Mouse (Mus musculus): ENCODE results near the gene Prmt7. TPM values are rescaled to one million over a fixed set of nuclear protein-coding genes. Genes with fewer than 3 reads are reported as not detected.

Gene Prmt7
- polyA plus RNA-seq, 1 experiment from 2014 or later = 71.1 TPM

DNA sequence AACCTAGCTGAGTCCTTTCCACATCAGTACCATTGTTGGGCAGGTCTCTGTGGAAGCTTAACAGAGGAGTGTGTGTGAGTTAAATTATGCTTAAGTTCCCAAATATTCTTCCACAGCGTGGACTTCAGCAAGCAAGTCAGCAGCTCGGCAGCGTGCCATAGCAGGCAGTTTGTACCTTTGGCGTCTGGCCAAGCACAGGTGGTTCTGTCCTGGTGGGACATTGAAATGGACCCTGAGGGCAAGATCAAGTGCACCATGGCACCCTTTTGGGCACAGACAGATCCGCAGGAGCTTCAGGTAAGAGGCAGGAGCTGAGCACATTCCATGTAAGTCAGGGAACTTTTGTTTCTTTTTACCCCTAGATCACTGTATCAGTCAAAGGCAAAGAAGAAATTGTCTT is 26.4 kb downstream of the Prmt7 start:
- no peak overlapping the region for H3K27ac ChIP-seq (ENCODE audit: low read depth, low read length)
- no peak for DNase-seq (ENCODE audit: low spot score)
- H3K36me3 ChIP-seq (ENCODE audit: control insufficient read depth, insufficient read depth, low read length) = peaks cover 2% of the 10 kb centered on the region
- no peak overlapping the region for H3K4me2 ChIP-seq (ENCODE audit: low read depth)
- no peak overlapping the region for H3K4me3 ChIP-seq (ENCODE audit: low read depth, low read length)
- 94% methylated on average over 5 of the region's 5 CpGs for WGBS
- H3K4me1 ChIP-seq (ENCODE audit: control insufficient read depth, insufficient read depth, low read length) = no peaks in the 10 kb centered on the region
- no peaks in the 10 kb centered on the region for H3K27me3 ChIP-seq (ENCODE audit: control insufficient read depth, insufficient read depth, low read length)
- H3K9ac ChIP-seq (ENCODE audit: low read length) = no peak overlapping the region
- ATAC-seq (ENCODE audit: insufficient read depth, low FRiP score, low TSS enrichment) = no peak
- H3K9me3 ChIP-seq (ENCODE audit: control insufficient read depth, low read length) = no peaks in the 10 kb centered on the region

DNA sequence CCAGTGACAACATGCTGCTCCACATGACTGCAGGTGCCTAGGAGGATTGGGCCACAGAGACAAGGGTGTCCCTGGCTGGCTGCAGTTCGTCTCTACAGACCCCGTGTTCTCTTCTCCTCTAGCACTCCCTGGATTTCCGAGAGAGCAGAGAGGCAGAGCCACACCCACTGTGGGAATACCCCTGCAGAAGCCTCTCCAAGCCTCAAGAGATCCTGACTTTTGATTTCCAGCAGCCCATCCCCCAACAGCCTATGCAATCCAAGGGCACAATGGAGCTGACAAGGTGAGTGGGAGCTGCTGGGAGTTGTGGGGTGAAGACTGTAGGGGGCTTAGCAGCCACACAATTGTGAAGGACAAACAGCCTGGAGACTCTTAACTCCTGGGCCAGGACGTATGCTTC is 39.5 kb downstream of the Prmt7 start:
- no peak overlapping the region for H3K4me3 ChIP-seq (ENCODE audit: low read depth, low read length)
- no peak overlapping the region for H3K9ac ChIP-seq (ENCODE audit: low read length)
- ATAC-seq (ENCODE audit: insufficient read depth, low FRiP score, low TSS enrichment) (no peak), DNase-seq (ENCODE audit: low spot score) (no peak)
- H3K27ac ChIP-seq (ENCODE audit: low read depth, low read length) = no peak overlapping the region
- peaks cover 16% of the 10 kb centered on the region for H3K36me3 ChIP-seq (ENCODE audit: control insufficient read depth, insufficient read depth, low read length)
- no peaks in the 10 kb centered on the region for H3K4me1 ChIP-seq (ENCODE audit: control insufficient read depth, insufficient read depth, low read length)
- H3K9me3 ChIP-seq (ENCODE audit: control insufficient read depth, low read length) = no peaks in the 10 kb centered on the region
- H3K4me2 ChIP-seq (ENCODE audit: low read depth) = no peak overlapping the region
- WGBS = 82% methylated on average over 4 of the region's 4 CpGs
- no peaks in the 10 kb centered on the region for H3K27me3 ChIP-seq (ENCODE audit: control insufficient read depth, insufficient read depth, low read length)

DNA sequence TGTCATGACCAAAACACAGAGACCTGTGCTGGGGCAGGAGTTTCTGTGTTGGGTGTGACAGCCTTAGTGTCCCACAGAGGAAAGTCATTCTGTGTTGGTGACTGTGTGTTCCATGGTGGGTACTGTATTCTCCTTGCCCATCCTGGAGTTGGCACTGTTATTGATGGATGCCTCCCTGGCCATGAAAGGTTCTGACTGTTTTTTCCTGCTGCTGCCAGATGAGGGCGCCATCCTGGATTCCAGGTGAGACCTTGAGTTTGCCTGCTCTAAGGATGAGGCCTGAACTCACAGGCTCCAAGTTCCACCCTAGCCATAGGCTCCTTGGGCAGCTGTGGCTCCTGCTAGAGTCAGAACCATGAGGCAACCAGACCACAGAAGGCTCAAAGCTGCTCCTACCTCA is 47.4 kb downstream of the Prmt7 start:
- Histone ChIP-seq H3K9ac (ENCODE audit: low read length) (no peak overlapping the region), H3K27ac (ENCODE audit: low read depth, low read length) (no peak overlapping the region), H3K4me2 (ENCODE audit: low read depth) (no peak overlapping the region), H3K36me3 (ENCODE audit: control insufficient read depth, insufficient read depth, low read length) (peaks cover 2% of the 10 kb centered on the region), H3K9me3 (ENCODE audit: control insufficient read depth, low read length) (no peaks in the 10 kb centered on the region), H3K4me3 (ENCODE audit: low read depth, low read length) (no peak overlapping the region), H3K4me1 (ENCODE audit: control insufficient read depth, insufficient read depth, low read length) (no peaks in the 10 kb centered on the region), H3K27me3 (ENCODE audit: control insufficient read depth, insufficient read depth, low read length) (no peaks in the 10 kb centered on the region)
- DNase-seq (ENCODE audit: low spot score) (no peak), ATAC-seq (ENCODE audit: insufficient read depth, low FRiP score, low TSS enrichment) (no peak)
- WGBS = 21% methylated on average over 1 of the region's 1 CpGs

DNA sequence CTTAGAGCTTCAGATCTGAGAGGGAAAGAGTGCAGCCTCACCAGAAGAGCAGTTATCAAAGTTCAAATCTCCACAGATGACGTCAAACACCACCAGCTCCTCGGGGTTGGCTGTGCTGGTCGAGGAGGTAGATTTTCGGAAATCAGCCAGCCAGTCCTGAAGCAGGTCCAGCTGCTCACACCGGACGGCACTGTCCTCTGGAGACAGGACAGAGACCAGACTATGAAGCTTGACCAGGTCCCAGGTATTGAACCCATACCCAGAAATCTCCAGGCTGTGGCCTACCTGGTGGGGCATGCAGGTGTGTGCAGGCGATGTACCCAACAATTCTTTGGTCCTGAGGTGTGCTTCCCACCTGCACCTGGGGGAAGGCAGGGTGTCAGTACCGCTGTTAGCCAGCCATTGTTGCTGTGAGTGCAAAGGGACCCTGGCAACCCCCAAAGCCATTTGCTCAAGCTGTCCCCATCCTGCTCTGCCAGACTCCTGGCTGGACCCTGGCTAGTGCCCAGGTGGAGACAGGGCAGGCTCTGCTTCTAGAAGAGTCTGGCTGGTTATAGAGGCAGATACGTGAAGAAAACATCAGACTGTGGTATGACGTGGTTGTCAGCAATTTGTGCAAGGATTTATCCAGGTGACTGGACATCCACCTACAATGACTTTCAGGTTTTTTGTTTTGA is 49.0 kb downstream of the Prmt7 start:
- Histone ChIP-seq H3K4me1 (ENCODE audit: control insufficient read depth, insufficient read depth, low read length) (no peaks in the 10 kb centered on the region), H3K4me3 (ENCODE audit: low read depth, low read length) (no peak overlapping the region), H3K9ac (ENCODE audit: low read length) (no peak overlapping the region), H3K27me3 (ENCODE audit: control insufficient read depth, insufficient read depth, low read length) (no peaks in the 10 kb centered on the region), H3K27ac (ENCODE audit: low read depth, low read length) (no peak overlapping the region), H3K9me3 (ENCODE audit: control insufficient read depth, low read length) (no peaks in the 10 kb centered on the region), H3K36me3 (ENCODE audit: control insufficient read depth, insufficient read depth, low read length) (no peaks in the 10 kb centered on the region; the same call in 1 of the 2 replicates), H3K4me2 (ENCODE audit: low read depth) (no peak overlapping the region)
- whole genome bisulfite sequencing = 91% methylated on average over 10 of the region's 10 CpGs
- no peak for ATAC-seq (ENCODE audit: insufficient read depth, low FRiP score, low TSS enrichment)
- DNase-seq (ENCODE audit: low spot score) = no peak

DNA sequence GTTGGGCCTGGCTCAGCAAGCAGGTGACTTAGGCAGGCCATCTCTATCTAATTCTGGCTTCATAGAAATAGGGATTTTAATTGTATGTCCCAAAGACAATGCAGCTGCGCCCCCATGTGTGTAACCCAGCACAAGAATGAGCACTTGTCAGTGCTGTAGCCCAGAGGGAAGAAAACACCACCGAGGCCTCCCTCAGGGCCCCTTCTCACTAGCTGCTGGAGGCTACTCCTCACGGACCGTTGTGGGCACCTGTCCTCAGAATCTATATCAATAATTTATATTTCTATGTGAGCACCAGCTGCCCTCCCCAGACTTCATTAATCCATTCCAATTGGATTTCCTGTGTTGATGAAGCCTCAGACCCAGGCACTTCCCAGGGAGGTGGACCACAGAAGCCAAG is 50.2 kb downstream of the Prmt7 start:
- no peaks in the 10 kb centered on the region for H3K9me3 ChIP-seq (ENCODE audit: control insufficient read depth, low read length)
- H3K4me3 ChIP-seq (ENCODE audit: low read depth, low read length) = no peak overlapping the region
- no peak overlapping the region for H3K27ac ChIP-seq (ENCODE audit: low read depth, low read length)
- ATAC-seq (ENCODE audit: insufficient read depth, low FRiP score, low TSS enrichment) (no peak), DNase-seq (ENCODE audit: low spot score) (no peak)
- no peak overlapping the region for H3K4me2 ChIP-seq (ENCODE audit: low read depth)
- no peaks in the 10 kb centered on the region for H3K36me3 ChIP-seq (ENCODE audit: control insufficient read depth, insufficient read depth, low read length)
- 70% methylated on average over 4 of the region's 4 CpGs for whole genome bisulfite sequencing
- H3K9ac ChIP-seq (ENCODE audit: low read length) = no peak overlapping the region
- no peaks in the 10 kb centered on the region for H3K27me3 ChIP-seq (ENCODE audit: control insufficient read depth, insufficient read depth, low read length)
- H3K4me1 ChIP-seq (ENCODE audit: control insufficient read depth, insufficient read depth, low read length) = no peaks in the 10 kb centered on the region

DNA sequence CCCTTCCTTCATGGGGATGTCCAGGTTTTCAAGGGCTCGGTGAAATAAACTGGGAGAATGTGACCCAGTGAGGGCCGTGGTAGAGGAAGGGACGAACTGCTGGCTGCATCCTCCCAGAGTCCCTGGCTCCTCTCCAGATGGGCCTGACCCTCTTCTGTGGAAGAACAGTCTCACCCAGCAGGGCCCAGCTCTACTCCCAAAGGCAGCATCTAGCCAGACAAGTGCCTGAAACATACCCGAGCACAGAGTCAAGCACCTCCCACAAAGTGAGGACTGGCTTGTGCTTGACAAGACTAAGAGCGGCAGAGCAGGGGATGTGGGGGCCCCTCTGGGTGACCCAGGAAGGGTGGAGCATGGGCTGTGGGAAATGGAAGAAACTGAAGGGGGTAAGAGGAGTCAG is 51.6 kb downstream of the Prmt7 start:
- no peak overlapping the region for H3K27ac ChIP-seq (ENCODE audit: low read depth, low read length)
- no peak overlapping the region for H3K4me3 ChIP-seq (ENCODE audit: low read depth, low read length)
- no peak overlapping the region for H3K4me2 ChIP-seq (ENCODE audit: low read depth)
- 77% methylated on average over 5 of the region's 5 CpGs for WGBS
- no peaks in the 10 kb centered on the region for H3K4me1 ChIP-seq (ENCODE audit: control insufficient read depth, insufficient read depth, low read length)
- no peak for DNase-seq (ENCODE audit: low spot score)
- H3K9me3 ChIP-seq (ENCODE audit: control insufficient read depth, low read length) = no peaks in the 10 kb centered on the region
- no peaks in the 10 kb centered on the region for H3K27me3 ChIP-seq (ENCODE audit: control insufficient read depth, insufficient read depth, low read length)
- no peaks in the 10 kb centered on the region for H3K36me3 ChIP-seq (ENCODE audit: control insufficient read depth, insufficient read depth, low read length)
- no peak overlapping the region for H3K9ac ChIP-seq (ENCODE audit: low read length)
- no peak for ATAC-seq (ENCODE audit: insufficient read depth, low FRiP score, low TSS enrichment)

DNA sequence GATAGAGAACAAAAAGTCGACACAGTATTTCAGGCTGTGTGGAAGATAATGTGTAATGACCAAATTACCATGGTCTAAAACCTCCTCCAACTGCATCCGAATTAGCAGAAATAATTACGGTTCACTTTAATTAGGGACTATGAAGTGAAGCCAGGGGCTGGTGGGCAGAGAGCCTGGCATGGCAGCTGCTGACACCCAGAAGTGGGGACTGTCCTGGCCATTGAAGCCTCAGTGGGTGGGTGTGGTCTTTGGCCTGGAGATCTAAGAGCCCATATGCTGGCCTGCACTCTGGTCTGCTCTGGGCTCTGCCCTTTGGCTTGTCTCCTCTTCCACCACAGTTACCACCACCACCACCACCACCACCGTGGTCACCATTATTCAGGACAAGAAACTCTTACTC is 53.2 kb downstream of the Prmt7 start:
- ATAC-seq (ENCODE audit: insufficient read depth, low FRiP score, low TSS enrichment) (no peak), DNase-seq (ENCODE audit: low spot score) (no peak)
- H3K27me3 ChIP-seq (ENCODE audit: control insufficient read depth, insufficient read depth, low read length) = no peaks in the 10 kb centered on the region
- no peaks in the 10 kb centered on the region for H3K36me3 ChIP-seq (ENCODE audit: control insufficient read depth, insufficient read depth, low read length)
- H3K9me3 ChIP-seq (ENCODE audit: control insufficient read depth, low read length) = no peaks in the 10 kb centered on the region
- no peak overlapping the region for H3K27ac ChIP-seq (ENCODE audit: low read depth, low read length)
- H3K4me1 ChIP-seq (ENCODE audit: control insufficient read depth, insufficient read depth, low read length) = no peaks in the 10 kb centered on the region
- H3K4me2 ChIP-seq (ENCODE audit: low read depth) = no peak overlapping the region
- no peak overlapping the region for H3K4me3 ChIP-seq (ENCODE audit: low read depth, low read length)
- H3K9ac ChIP-seq (ENCODE audit: low read length) = no peak overlapping the region
- WGBS = 84% methylated on average over 4 of the region's 4 CpGs

DNA sequence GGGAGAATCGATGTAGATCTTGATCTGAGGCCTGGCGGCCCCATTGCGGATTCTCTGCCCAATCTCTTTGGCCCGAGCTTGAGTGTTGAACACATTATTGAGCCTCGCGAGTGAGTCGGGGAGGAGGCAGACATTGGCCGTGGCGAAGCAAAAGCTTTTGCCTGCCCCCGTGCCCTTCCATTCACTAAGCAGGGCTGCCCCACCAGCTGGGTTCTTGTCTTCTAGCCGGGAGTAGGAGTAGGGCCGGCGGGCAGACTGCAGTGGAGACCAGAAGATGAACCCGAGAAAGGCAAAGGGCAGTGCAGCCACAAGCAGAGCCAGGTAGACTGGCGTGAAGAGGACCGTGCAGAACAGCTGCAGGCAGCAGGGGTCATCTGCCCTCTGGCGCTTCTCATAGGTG is 54.7 kb downstream of the Prmt7 start:
- Histone ChIP-seq H3K4me2 (ENCODE audit: low read depth) (no peak overlapping the region), H3K4me3 (ENCODE audit: low read depth, low read length) (no peak overlapping the region), H3K9ac (ENCODE audit: low read length) (no peak overlapping the region), H3K27ac (ENCODE audit: low read depth, low read length) (no peak overlapping the region), H3K4me1 (ENCODE audit: control insufficient read depth, insufficient read depth, low read length) (peaks cover 3% of the 10 kb centered on the region), H3K9me3 (ENCODE audit: control insufficient read depth, low read length) (no peaks in the 10 kb centered on the region), H3K27me3 (ENCODE audit: control insufficient read depth, insufficient read depth, low read length) (no peaks in the 10 kb centered on the region), H3K36me3 (ENCODE audit: control insufficient read depth, insufficient read depth, low read length) (no peaks in the 10 kb centered on the region)
- 89% methylated on average over 17 of the region's 17 CpGs for WGBS
- ATAC-seq (ENCODE audit: insufficient read depth, low FRiP score, low TSS enrichment) (no peak), DNase-seq (ENCODE audit: low spot score) (no peak)

DNA sequence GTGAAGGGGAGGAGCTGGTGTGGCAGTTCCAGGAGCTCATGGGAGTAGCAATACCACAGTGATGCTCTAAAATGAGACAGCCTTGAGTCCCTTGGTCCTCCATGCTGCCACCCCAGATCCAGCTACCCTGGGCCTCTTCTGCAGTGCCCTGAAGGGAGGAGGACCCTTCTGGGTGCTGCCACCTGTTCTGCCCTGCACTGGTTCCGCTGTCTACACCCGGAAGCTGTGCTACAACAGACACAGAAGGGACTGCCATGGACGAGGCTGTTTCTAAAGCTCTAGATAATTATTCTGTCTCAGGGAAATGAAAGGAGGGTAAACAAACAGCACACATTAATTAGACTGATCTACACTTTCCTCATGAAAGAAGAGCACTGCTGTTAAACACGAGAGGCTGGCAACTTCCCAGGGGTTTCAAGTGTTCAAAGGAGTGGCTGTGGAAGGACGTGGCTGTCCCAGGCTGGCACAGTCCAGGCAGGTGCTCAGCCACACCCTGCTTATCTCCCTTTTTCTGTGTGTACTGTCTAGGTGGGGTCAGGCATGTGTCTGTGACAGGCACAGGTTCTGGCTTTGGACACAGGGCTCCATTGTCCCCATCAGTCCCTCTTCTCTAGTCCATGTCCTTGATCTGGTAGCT is 58.1 kb downstream of the Prmt7 start:
- Histone ChIP-seq H3K9ac (ENCODE audit: low read length) (no peak overlapping the region), H3K27ac (ENCODE audit: low read depth, low read length) (no peak overlapping the region), H3K4me3 (ENCODE audit: low read depth, low read length) (no peak overlapping the region), H3K27me3 (ENCODE audit: control insufficient read depth, insufficient read depth, low read length) (no peaks in the 10 kb centered on the region), H3K4me2 (ENCODE audit: low read depth) (no peak overlapping the region), H3K4me1 (ENCODE audit: control insufficient read depth, insufficient read depth, low read length) (peaks cover 11% of the 10 kb centered on the region), H3K36me3 (ENCODE audit: control insufficient read depth, insufficient read depth, low read length) (no peaks in the 10 kb centered on the region), H3K9me3 (ENCODE audit: control insufficient read depth, low read length) (no peaks in the 10 kb centered on the region)
- ATAC-seq (ENCODE audit: insufficient read depth, low FRiP score, low TSS enrichment) = no peak
- 79% methylated on average over 5 of the region's 5 CpGs for WGBS
- no peak for DNase-seq (ENCODE audit: low spot score)
